Mouse (Mus musculus): ENCODE results near the gene Gm6020.
"Not testable (repeated sequence)": the region's sequence is repeated elsewhere in the genome, so short reads cannot be mapped to it uniquely, and the experiment has no call there.

The Gm6020 gene

DNA sequence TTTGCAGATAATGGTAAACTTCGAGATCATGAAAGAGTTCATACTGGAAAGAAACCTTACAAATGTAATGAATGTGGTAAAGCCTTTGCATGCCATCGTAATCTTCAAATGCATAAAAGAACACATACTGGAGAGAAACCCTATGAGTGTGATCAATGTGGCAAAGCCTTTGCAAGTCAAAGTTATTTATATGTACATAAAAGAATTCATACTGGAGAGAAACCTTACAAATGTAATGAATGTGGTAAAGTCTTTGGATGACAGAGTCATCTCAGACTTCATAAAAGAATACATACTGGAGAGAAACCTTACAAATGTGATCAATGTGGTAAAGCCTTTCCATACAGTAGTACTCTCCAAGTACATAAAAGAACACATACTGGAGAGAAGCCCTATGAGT lies at the start of gene Gm6020:
TSS of gene Gm6020 (plus strand) at position 301 of the 400 bp plus-strand sequence.
- DNase-seq, result not testable (repeated sequence)

GRCm38 (mm10) chr19:61138655-61139054 lies 45.0 kb upstream of the Gm6020 start:
- DNase-seq, result peak in 1 of 2 experiments; percentile 10

GRCm38 (mm10) chr19:61140342-61141206 lies 43.1 kb upstream of the Gm6020 start, which contains the start of gene Zfp950:
TSS of gene Zfp950 (minus strand) at chr19:61140840.
- DNase-seq, result peak; percentile 86 to 95

GRCm38 (mm10) chr19:61141299-61141698 lies 42.4 kb upstream of the Gm6020 start:
- DNase-seq, result no peak

DNA sequence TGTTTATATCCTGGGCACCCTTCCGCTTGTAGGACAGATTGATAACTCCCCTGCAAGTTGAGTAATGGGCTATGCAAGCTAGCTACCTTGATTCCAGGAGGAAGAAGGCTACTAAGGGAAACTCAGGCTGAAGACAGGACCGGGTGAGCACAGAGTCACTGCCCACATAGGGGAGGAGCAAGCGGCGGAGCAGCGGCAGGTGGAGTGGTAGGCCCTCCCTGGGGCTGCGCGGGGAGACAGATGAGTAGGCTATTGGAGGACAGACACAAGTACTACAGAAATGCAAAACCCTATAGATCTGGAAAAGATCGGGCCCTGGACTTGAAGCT lies 32.4 kb upstream of the Gm6020 start:
- DNase-seq, result peak; percentile 28 to 67

- DNase-seq, result peak; percentile 17 to 28
Observed at GRCm38 (mm10) chr19:61151701-61152420, 31.8 kb upstream of the Gm6020 start.

DNA sequence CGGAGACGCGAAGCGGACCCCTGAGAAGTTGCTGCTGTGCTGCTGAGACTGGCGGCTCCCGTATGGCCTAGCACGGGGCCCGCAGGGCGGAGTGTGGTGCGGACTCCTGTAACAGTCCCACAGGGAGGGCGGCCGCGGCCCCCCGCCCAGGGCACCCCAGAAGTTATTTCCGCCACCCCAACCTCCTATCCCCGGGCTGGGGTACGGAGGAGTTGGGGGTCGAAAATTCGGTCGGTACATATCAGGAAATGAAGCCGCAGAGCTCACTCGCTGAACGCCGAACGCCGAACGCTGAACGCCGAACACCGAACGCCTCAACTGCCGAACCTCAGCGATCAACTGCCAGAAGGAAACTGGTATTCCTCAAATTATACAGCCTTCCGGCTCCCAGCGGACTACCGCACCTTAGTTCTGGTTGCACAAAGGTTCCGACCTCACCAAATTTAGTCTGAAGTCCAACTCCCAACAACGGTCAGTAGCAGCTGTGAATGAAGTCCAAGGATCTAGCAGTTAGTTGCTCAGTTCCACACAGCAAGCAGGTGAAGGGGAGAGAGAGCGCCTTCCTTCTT lies 7.8 kb upstream of the Gm6020 start, which contains the start of gene Gm7102:
TSS of gene Gm7102 (minus strand) at position 554 of the 569 bp plus-strand sequence.
- peak in 1 of 2 experiments; percentile 15 for DNase-seq

DNA sequence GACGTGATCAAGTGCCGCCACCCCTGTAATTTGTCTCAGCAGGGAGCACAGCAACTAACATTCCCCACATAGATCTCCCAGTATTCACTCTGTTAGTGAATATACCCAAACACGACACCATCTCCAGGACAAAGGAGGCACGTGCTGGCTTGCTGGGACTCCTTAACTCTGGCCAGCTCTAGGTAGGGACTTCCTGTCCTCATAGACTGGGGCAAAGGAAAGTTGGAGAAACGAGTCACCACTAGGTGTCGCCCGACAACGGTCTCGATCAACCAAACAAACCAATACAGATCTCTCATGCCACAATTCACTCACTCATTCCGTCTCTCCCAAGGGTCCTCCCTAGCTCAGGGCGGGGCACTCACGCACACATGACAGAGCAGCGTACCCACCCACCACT lies 15.6 kb downstream of the Gm6020 start:
- DNase-seq, result peak; percentile 87 to 95

DNA sequence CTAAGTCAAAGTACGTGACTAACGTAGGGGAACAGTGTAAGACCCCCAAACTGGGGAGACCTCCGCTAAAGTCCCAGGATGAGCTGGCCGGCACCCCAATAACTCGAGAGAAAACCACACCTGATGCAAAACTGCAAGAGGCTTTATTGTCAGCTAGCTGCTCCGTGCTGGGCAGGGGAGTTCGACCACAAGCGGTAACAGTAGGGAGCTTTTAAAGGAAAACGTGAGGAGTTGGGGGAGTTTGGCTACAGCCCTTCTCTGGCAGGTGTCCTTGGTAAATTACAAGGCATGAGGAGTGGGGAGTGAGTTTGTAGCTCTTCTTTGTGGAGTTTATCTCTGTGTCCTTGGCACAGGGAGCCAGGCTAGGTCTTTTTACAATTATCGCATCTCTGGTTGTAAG lies 16.1 kb downstream of the Gm6020 start:
- DNase-seq, result peak; percentile 1 to 50

- not testable (repeated sequence) for DNase-seq
Observed at GRCm38 (mm10) chr19:61207506-61207905, 23.8 kb downstream of the Gm6020 start.

GRCm38 (mm10) chr19:61223706-61224328 lies 40.1 kb downstream of the Gm6020 start:
- peak in 1 of 2 experiments; percentile 27 for DNase-seq

GRCm38 (mm10) chr19:61224678-61225525 lies 41.2 kb downstream of the Gm6020 start:
- DNase-seq, result peak in 1 of 2 experiments; percentile 4

GRCm38 (mm10) chr19:61225526-61226400 lies 42.1 kb downstream of the Gm6020 start:
- peak; percentile 32 to 70 for DNase-seq

GRCm38 (mm10) chr19:61226401-61226927 lies 42.8 kb downstream of the Gm6020 start:
- peak; percentile 49 to 78 for DNase-seq

DNA sequence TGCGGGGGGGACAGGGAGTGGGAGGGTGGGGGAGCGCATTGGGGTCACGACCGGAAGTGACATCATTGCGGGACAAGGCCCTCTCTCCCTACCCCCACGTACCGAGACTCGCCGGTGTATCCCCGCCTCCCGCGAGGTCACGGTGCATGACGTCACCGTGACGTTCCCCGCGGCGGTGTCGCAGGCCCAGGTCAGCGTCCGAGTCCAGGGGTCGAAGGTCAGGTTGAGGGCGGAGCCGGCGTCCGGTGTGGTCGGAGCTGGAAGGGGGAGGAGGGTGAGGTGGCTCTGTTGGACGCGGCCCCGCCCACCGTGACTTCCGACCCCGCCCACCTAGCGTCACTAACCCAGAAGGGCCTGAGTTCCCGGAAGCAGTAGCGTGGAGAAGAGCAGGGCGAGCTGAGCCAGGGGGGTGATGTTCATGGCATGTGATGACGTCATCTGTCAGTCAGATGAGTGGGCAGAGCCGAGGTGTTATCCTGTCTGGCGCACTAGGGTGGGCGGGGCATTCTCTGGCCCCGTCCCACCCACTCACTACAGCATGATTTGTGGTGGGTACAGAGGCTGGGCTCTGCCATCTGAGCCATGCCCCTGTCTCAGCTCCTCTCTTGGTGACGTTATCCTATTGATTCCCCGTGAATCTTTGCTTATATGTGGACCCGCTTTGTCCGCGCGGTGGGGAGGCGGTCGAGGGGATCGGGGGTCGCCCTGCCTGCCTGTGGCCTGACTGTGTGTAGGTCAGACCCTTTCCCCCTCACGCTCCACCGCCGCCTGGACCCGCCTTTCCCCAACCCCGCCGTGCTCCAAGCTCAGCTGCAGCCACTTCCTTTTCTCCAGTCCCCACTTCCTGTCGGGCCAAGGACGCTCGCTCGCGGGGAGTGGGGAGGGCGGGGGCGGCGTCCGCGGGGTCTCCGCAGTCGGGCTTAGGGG lies 43.5 kb downstream of the Gm6020 start:
- peak; percentile 77 to 84 for DNase-seq

GRCm38 (mm10) chr19:61227941-61228701 lies 44.4 kb downstream of the Gm6020 start, which contains the start of gene Csf2ra:
TSS of gene Csf2ra (minus strand) at chr19:61228429.
- DNase-seq, result peak; percentile 2 to 24
